Mouse (Mus musculus) E14TG2a.4 (cell line): ENCODE measurements at regions not wholly inside any gene's neighbourhood (a gene's known extent, or its start where the extent isn't known, plus 50 kb on each side); places are given as distances from the start of the nearest gene placed in this dataset.

Experiments used
- CTCF ChIP-seq: conservative IDR thresholded peaks from 2 replicates; pipeline ENCODE4 v1.5.1; 2014; ENCODE audit warnings: low read length
- NANOG ChIP-seq: IDR thresholded peaks from 2 replicates; pipeline ENCODE4 v1.6.1; 2014; ENCODE audit warnings: borderline replicate concordance, low read length, mixed read lengths

DNA sequence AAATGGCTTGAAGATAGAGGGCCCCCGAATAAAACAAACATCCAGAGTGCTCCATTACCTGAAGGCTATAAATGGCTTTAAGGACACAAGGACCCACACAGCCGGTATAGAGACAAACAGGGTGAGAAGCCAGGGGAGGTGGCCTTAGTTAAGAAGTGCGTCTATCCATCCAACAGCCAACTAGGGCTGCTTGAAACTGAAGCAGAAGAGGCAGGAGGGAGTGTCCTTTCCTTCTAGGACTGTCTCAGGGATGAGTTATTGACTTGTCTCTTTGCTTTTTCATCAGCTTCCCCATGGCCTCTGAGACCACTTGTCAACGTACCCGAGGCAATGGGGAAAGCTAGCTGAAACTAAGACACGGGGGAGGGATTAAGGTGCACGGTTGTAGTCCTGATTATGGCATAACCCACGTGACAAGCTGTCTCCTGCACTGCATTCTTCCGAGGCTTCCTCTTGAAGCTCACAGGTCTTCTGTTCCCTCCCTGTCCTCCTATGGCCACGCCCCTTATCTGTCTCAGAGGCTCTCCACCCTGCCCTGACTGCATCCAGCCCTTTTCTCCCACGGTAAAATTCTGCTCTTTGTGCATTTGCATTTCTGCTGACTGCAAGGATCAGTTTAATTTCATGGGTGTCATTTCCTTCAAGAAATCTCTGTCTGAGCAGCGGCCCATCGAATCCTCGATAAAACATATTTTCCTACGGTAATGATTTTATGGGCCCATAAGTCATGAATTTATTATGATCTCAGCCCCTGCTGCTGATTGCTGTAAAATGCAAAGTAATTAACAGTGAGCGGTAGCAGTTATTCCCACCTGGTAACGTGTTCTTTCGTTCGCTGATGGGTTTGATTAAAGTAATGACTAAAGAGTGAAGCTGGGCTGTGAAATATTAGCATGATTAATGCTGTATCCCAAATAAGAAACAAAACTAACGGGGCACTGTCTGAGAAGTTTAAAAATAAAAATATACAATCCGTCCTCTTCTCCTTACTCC is 292.3 kb downstream of the Sec16b start:
- TF ChIP-seq CTCF (no peak), NANOG (no peak)
